Mouse (Mus musculus) forebrain, embryonic 16.5 days (tissue): Measurements from ENCODE around the gene Smtnl2. TPM values are rescaled to one million over a fixed set of nuclear protein-coding genes. Genes with fewer than 3 reads are reported as not detected.
A peak's percentile ranks its signal among the peaks of the same experiment; 100 is the strongest.
"Not testable (repeated sequence)": the region's sequence is repeated elsewhere in the genome, so short reads cannot be mapped to it uniquely, and the experiment has no call there.

ENCODE experiments used
- ATAC-seq: fragments of 200-750 bp; cut with Nextera tagmentation; 2 replicates; pipeline ENCODE4 v1.8.0; 2017; ENCODE audit warnings: mild to moderate bottlenecking, moderate library complexity
- H3K27ac ChIP-seq: fragments of 300-500 bp; sonication (generic); 2 replicates; pipeline ENCODE4 v1.5.1; 2014; ENCODE audit warnings: low read length, control low read depth
- H3K27me3 ChIP-seq: fragments of 300-500 bp; sonication (generic); replicated peaks from 2 replicates; pipeline ENCODE4 v1.6.1; 2014; ENCODE audit warnings: low read length; ENCODE audit not compliant: control insufficient read depth, insufficient read depth
- H3K36me3 ChIP-seq: fragments of 300-500 bp; sonication (generic); 2 replicates; pipeline ENCODE4 v1.6.1; 2014; ENCODE audit not compliant: control insufficient read depth, insufficient read depth
- H3K4me1 ChIP-seq: fragments of 300-500 bp; sonication (generic); replicated peaks from 2 replicates; pipeline ENCODE4 v1.6.1; 2014; ENCODE audit warnings: low read length; ENCODE audit not compliant: control insufficient read depth, insufficient read depth
- H3K4me2 ChIP-seq: fragments of 300-500 bp; sonication (generic); 2 replicates; pipeline ENCODE4 v1.6.1; 2014; ENCODE audit warnings: mild to moderate bottlenecking, low read length, control low read depth
- H3K4me3 ChIP-seq: fragments of 300-500 bp; sonication (generic); replicated peaks from 2 replicates; pipeline ENCODE4 v1.5.1; 2014; ENCODE audit warnings: mild to moderate bottlenecking, low read length, control low read depth
- H3K9ac ChIP-seq: fragments of 300-500 bp; sonication (generic); replicated peaks from 2 replicates; pipeline ENCODE4 v1.6.1; 2014; ENCODE audit warnings: low read depth, low read length, control low read depth
- H3K9me3 ChIP-seq: fragments of 300-500 bp; sonication (generic); 2 replicates; pipeline ENCODE4 v1.6.1; 2016; ENCODE audit warnings: low read length; ENCODE audit not compliant: control insufficient read depth
- WGBS: fragments of 180-500 bp; shearing (Covaris S2); extraction: QIAGEN DNeasy Blood & Tissue Kit; methylation state at CpG from one replicate; pipeline ENCODE4 v1.1.7; 2014; 5-methylcytosine and 5-hydroxymethylcytosine counted together
- polyA plus RNA-seq: library from polyadenylated mRNA; unstranded; fragments of >200 nt; fragmentation: Nextera tagmentation; extraction: Ambion mirVana; gene quantifications from 2 replicates; pipeline ENCODE4 v1.2.1, GENCODE M21; 2015

Gene Smtnl2
- polyA plus RNA-seq, 1 experiment from 2014 or later: 8.0 TPM

DNA sequence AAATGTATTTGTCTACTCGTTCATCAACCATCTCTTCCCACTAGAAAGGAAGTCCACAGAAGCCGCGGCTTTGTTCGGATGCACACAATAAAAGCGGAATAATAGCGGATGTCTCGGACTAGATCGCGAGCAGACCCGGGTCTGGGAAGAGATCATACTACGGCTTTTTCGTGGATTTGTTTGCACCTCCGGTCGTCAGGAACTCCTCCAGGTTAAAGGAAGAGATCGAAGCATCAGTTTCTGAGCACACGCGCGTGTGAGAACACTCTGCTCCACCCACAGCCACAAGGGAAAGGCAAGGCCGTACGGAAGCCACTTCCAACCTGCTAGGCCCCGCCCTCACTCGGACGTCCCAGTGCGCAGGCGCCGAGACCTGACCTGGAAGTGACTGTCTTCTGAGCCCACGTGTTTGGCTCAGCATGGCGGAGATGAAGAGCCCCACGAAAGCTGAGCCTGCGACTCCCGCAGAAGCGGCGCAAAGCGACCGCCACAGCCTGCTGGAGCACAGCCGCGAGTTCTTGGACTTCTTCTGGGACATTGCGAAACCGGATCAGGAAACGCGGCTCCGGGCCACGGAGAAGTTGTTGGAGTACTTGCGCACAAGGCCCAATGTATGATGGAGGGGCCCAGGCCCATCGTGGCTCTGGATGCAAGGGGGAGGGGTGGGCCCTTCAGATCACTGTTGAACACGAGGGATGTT lies 29.6 kb upstream of the Smtnl2 start, which contains the start of gene Mybbp1a:
Mybbp1a (plus strand) TSS at position 391 of the 700 bp plus-strand sequence.
- H3K4me1 ChIP-seq: peaks cover 16% of the 10 kb centered on the region
- peaks cover 34% of the 10 kb centered on the region for H3K36me3 ChIP-seq
- peak; percentile 96 for ATAC-seq
- H3K27me3 ChIP-seq: no peaks in the 10 kb centered on the region
- H3K27ac ChIP-seq: peak within 1 kb of the TSS; percentile 95
- peak within 1 kb of the TSS; percentile 98 for H3K4me2 ChIP-seq
- peak within 1 kb of the TSS; percentile 86 for H3K4me3 ChIP-seq
- WGBS: under 1% methylated on average over 46 of the region's 46 CpGs
- peak within 1 kb of the TSS; percentile 71 for H3K9ac ChIP-seq
- H3K9me3 ChIP-seq: no peaks in the 10 kb centered on the region

GRCm38 (mm10) chr11:72440597-72440964 lies 29.1 kb upstream of the Smtnl2 start:
- H3K27me3 ChIP-seq, H3K9me3 ChIP-seq: not testable (repeated sequence)
- 39% methylated on average over 6 of the region's 6 CpGs for WGBS
- peak overlapping the region; percentile 98 for H3K4me2 ChIP-seq
- peaks cover 29% of the 10 kb centered on the region for H3K36me3 ChIP-seq
- peak; percentile 40; the same call in 1 of the 2 replicates for ATAC-seq
- H3K27ac ChIP-seq: peak overlapping the region; percentile 95
- H3K4me1 ChIP-seq: peaks cover 16% of the 10 kb centered on the region
- H3K9ac ChIP-seq: peak overlapping the region; percentile 71
- peak overlapping the region; percentile 86 for H3K4me3 ChIP-seq

GRCm38 (mm10) chr11:72438411-72438810 lies 26.9 kb upstream of the Smtnl2 start:
- 74% methylated on average over 4 of the region's 4 CpGs for WGBS
- peaks cover 9% of the 10 kb centered on the region for H3K36me3 ChIP-seq
- no peak overlapping the region for H3K9ac ChIP-seq
- H3K4me3 ChIP-seq: no peak overlapping the region
- H3K27ac ChIP-seq: no peak overlapping the region
- no peaks in the 10 kb centered on the region for H3K27me3 ChIP-seq
- H3K4me1 ChIP-seq: peaks cover 16% of the 10 kb centered on the region
- no peak for ATAC-seq
- H3K4me2 ChIP-seq: no peak overlapping the region
- H3K9me3 ChIP-seq: no peaks in the 10 kb centered on the region

DNA sequence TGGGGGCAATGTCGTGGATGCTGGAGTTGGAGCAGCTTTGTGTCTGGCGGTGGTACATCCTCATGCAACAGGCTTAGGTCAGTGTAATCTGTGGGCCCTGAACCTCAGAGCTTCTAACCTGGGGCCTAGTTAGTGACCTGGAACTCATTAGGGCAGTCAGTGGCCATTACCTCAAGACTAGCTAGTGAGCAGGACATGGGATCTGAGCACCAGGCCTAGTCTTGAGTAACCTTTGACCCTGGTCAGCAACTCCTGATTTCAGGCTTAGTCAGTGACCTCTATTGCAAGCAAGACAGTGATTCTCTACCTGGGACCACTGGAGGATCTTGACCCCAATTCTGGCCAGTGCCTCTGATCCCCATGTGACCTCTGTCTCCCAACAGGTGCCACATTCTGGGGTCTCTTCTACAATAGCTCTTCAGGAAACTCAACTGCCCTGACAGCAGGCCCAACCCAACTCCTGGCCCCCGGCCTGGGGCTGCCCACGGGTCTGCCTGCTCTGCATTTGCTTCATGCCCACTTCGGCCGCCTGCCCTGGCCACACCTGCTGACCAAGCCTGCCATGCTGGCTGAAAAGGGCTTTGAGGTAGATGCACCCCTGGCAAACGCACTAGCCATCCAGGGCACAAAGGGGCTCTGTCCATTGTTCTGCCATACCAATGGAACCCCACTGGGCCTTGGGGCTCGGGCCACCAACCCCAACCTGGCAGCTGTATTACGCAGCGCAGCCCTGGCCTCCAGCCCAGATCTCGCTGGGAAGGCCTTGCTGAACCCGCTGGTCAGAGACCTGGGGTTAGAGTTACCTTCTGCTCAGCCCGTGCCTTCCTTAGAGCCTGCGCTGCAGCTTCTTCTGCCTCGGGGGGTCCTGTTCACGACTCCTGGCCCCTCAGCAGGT lies 25.5 kb upstream of the Smtnl2 start:
- Histone ChIP-seq H3K27me3 (no peaks in the 10 kb centered on the region), H3K36me3 (no peaks in the 10 kb centered on the region), H3K9ac (no peak overlapping the region), H3K4me1 (peaks cover 7% of the 10 kb centered on the region), H3K4me3 (no peak overlapping the region), H3K9me3 (no peaks in the 10 kb centered on the region), H3K4me2 (no peak overlapping the region), H3K27ac (no peak overlapping the region)
- ATAC-seq: no peak
- WGBS: 72% methylated on average over 16 of the region's 16 CpGs

GRCm38 (mm10) chr11:72436271-72436670 lies 24.8 kb upstream of the Smtnl2 start:
- 73% methylated on average over 5 of the region's 5 CpGs for WGBS
- H3K4me3 ChIP-seq: no peak overlapping the region
- no peak overlapping the region for H3K27ac ChIP-seq
- no peaks in the 10 kb centered on the region for H3K36me3 ChIP-seq
- no peaks in the 10 kb centered on the region for H3K9me3 ChIP-seq
- H3K4me2 ChIP-seq: no peak overlapping the region
- H3K27me3 ChIP-seq: no peaks in the 10 kb centered on the region
- peaks cover 3% of the 10 kb centered on the region; the same call in 1 of the 2 replicates for H3K4me1 ChIP-seq
- no peak overlapping the region for H3K9ac ChIP-seq
- no peak for ATAC-seq

- 50% methylated on average over 2 of the region's 2 CpGs for WGBS
- Histone ChIP-seq H3K4me2 (no peak overlapping the region), H3K9me3 (no peaks in the 10 kb centered on the region), H3K36me3 (no peaks in the 10 kb centered on the region), H3K4me1 (peaks cover 3% of the 10 kb centered on the region; the same call in 1 of the 2 replicates), H3K9ac (no peak overlapping the region), H3K4me3 (no peak overlapping the region), H3K27me3 (no peaks in the 10 kb centered on the region), H3K27ac (no peak overlapping the region)
- no peak for ATAC-seq
These were observed 24.2 kb upstream of the Smtnl2 start for GRCm38 (mm10) chr11:72435694-72436045.

DNA sequence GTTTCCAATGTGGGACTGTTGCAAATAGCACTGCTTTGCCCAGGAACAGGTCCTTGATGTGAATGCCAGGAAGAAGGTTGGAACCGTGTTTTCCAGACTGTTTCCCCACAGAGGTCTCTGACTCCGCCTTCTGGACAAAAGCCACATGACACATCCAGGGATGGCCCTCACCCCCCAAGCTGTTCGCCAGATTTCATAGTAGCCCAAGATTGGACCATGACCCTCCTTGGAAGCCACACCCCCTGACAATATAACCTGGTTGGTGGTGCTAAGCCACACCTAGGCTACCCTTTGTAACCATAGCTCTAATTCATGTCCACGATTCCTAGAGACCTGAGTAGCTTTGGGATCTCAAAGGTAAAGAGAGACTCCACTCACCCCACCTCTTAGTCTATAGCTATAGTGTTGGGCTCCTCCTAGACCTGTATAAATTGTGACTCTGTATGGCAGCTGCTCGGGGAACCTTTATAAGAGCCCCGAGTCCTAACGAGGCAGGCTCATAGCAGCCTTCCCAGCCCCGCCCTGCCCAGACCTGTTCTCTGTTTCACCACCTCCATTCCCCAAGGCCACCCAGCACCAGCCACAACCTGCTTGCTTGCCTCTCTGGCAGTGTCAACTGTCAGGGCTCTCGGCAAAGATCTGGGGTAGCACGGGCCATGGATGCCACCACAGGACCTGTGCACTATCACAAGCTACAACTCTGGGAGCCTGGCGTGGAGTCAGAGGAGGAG lies 23.6 kb upstream of the Smtnl2 start, which contains the start of gene Ggt6:
Ggt6 (plus strand) TSS at position 564 of the 731 bp plus-strand sequence.
- Histone ChIP-seq H3K27ac (no peak within 1 kb of the TSS), H3K4me1 (peaks cover 3% of the 10 kb centered on the region; the same call in 1 of the 2 replicates), H3K36me3 (no peaks in the 10 kb centered on the region), H3K4me3 (no peak within 1 kb of the TSS), H3K9ac (no peak within 1 kb of the TSS), H3K27me3 (no peaks in the 10 kb centered on the region), H3K9me3 (no peaks in the 10 kb centered on the region), H3K4me2 (no peak within 1 kb of the TSS)
- 60% methylated on average over 11 of the region's 11 CpGs for WGBS
- no peak for ATAC-seq

- 64% methylated on average over 9 of the region's 9 CpGs for WGBS
- not testable (repeated sequence) for H3K9me3 ChIP-seq, H3K27me3 ChIP-seq, H3K4me2 ChIP-seq, H3K9ac ChIP-seq, H3K4me1 ChIP-seq, ATAC-seq, H3K36me3 ChIP-seq, H3K4me3 ChIP-seq, H3K27ac ChIP-seq
These were observed 19.0 kb upstream of the Smtnl2 start for GRCm38 (mm10) chr11:72430311-72431068.
